Mouse (Mus musculus) embryonic facial prominence, embryonic 14.5 days (tissue): ENCODE data around the gene Capn2. TPM values are rescaled to one million over a fixed set of nuclear protein-coding genes. Genes with fewer than 3 reads are reported as not detected.
A peak's percentile ranks its signal among the peaks of the same experiment; 100 is the strongest.

ENCODE experiments used
- ATAC-seq: fragments of 200-750 bp; cut with Nextera tagmentation; 2 replicates; pipeline ENCODE4 v1.8.0; 2017; ENCODE audit warnings: low read depth, moderate number of reproducible peaks, moderate TSS enrichment
- DNase-seq: peaks from one replicate; pipeline ENCODE4 v3.0.0-alpha.2; 2015; ENCODE audit warnings: low spot score
- H3K27ac ChIP-seq: fragments of 300-500 bp; sonication (generic); replicated peaks from 2 replicates; pipeline ENCODE4 v1.5.1; 2014; ENCODE audit warnings: low read depth, mild to moderate bottlenecking, low read length, moderate library complexity
- H3K27me3 ChIP-seq: fragments of 300-500 bp; sonication (generic); replicated peaks from 2 replicates; pipeline ENCODE4 v1.6.1; 2014; ENCODE audit warnings: low read length; ENCODE audit not compliant: control insufficient read depth, insufficient read depth
- H3K36me3 ChIP-seq: fragments of 300-500 bp; sonication (generic); 2 replicates; pipeline ENCODE4 v1.6.1; 2014; ENCODE audit warnings: low read length, mixed read lengths; ENCODE audit not compliant: control insufficient read depth, insufficient read depth
- H3K4me1 ChIP-seq: fragments of 300-500 bp; sonication (generic); 2 replicates; pipeline ENCODE4 v1.6.1; 2014; ENCODE audit warnings: antibody characterized with exemption, low read length; ENCODE audit not compliant: control insufficient read depth, insufficient read depth
- H3K4me2 ChIP-seq: fragments of 300-500 bp; sonication (generic); 2 replicates; pipeline ENCODE4 v1.6.1; 2014; ENCODE audit warnings: low read depth, mild to moderate bottlenecking, low read length, moderate library complexity, mixed read lengths
- H3K4me3 ChIP-seq: fragments of 300-500 bp; sonication (generic); 2 replicates; pipeline ENCODE4 v1.5.1; 2014; ENCODE audit warnings: low read depth, mild to moderate bottlenecking, low read length
- H3K9ac ChIP-seq: fragments of 300-500 bp; sonication (generic); 2 replicates; pipeline ENCODE4 v1.6.1; 2014; ENCODE audit warnings: low read depth, mild to moderate bottlenecking, low read length, moderate library complexity, mixed read lengths
- H3K9me3 ChIP-seq: fragments of 300-500 bp; sonication (generic); 2 replicates; pipeline ENCODE4 v1.6.1; 2016; ENCODE audit warnings: low read length; ENCODE audit not compliant: control insufficient read depth
- WGBS: fragments of 180-500 bp; shearing (Covaris S2); extraction: QIAGEN DNeasy Blood & Tissue Kit; methylation state at CpG from one replicate; pipeline ENCODE4 v1.1.7; 2014; 5-methylcytosine and 5-hydroxymethylcytosine counted together
- polyA plus RNA-seq: library from polyadenylated mRNA; unstranded; fragments of >200 nt; fragmentation: Nextera tagmentation; extraction: Ambion mirVana; gene quantifications from 2 replicates; pipeline ENCODE4 v1.2.1, GENCODE M21; 2014

Capn2 gene
- polyA plus RNA-seq, 1 experiment from 2014 or later = 115 TPM

- no peak overlapping the region for H3K4me2 ChIP-seq
- H3K9me3 ChIP-seq = no peaks in the 10 kb centered on the region
Measured at GRCm38 (mm10) chr1:182533583-182533982, 16.2 kb upstream of the Capn2 start.

GRCm38 (mm10) chr1:182527921-182528858 is 10.8 kb upstream of the Capn2 start:
- H3K4me2 ChIP-seq = peak overlapping the region; percentile 20
- no peak overlapping the region for H3K27ac ChIP-seq
- 8% methylated on average over 19 of the region's 19 CpGs for WGBS
- peak; percentile 72; the same call in 1 of the 2 replicates for ATAC-seq
- H3K9ac ChIP-seq = peak overlapping the region; percentile 12
- H3K36me3 ChIP-seq = no peaks in the 10 kb centered on the region
- DNase-seq = peak; percentile 65
- no peaks in the 10 kb centered on the region for H3K9me3 ChIP-seq
- H3K27me3 ChIP-seq = peaks cover 11% of the 10 kb centered on the region; the same call in 1 of the 2 replicates
- peaks cover 12% of the 10 kb centered on the region for H3K4me1 ChIP-seq
- H3K4me3 ChIP-seq = no peak overlapping the region

More at GRCm38 (mm10) chr1:182533583-182533982, 16.2 kb upstream of the Capn2 start:
- no peak for ATAC-seq
- Histone ChIP-seq H3K4me3 (no peak overlapping the region), H3K36me3 (no peaks in the 10 kb centered on the region), H3K27ac (no peak overlapping the region), H3K9ac (no peak overlapping the region), H3K27me3 (0 out of 2 replicates have a peak, but pooled peaks cover 1% of the 10 kb centered on the region), H3K4me1 (no peaks in the 10 kb centered on the region)
- 60% methylated on average over 3 of the region's 3 CpGs for WGBS
- no peak for DNase-seq

GRCm38 (mm10) chr1:182527261-182527766 is 9.9 kb upstream of the Capn2 start:
- 52% methylated on average over 13 of the region's 13 CpGs for WGBS
- peaks cover 11% of the 10 kb centered on the region; the same call in 1 of the 2 replicates for H3K27me3 ChIP-seq
- H3K27ac ChIP-seq = no peak overlapping the region
- H3K4me2 ChIP-seq = peak overlapping the region; percentile 20
- DNase-seq = no peak
- peaks cover 12% of the 10 kb centered on the region for H3K4me1 ChIP-seq
- no peaks in the 10 kb centered on the region for H3K36me3 ChIP-seq
- no peak for ATAC-seq
- H3K4me3 ChIP-seq = no peak overlapping the region
- peak overlapping the region; percentile 12; the same call in 1 of the 2 replicates for H3K9ac ChIP-seq
- H3K9me3 ChIP-seq = no peaks in the 10 kb centered on the region

- H3K9ac ChIP-seq = no peak overlapping the region
- DNase-seq = no peak
- no peak for ATAC-seq
- H3K4me3 ChIP-seq = no peak overlapping the region
- H3K4me2 ChIP-seq = no peak overlapping the region
- H3K9me3 ChIP-seq = no peaks in the 10 kb centered on the region
- H3K27ac ChIP-seq = no peak overlapping the region
- whole genome bisulfite sequencing = 94% methylated on average over 3 of the region's 3 CpGs
- H3K36me3 ChIP-seq = no peaks in the 10 kb centered on the region
- peaks cover 23% of the 10 kb centered on the region for H3K4me1 ChIP-seq
- peaks cover 11% of the 10 kb centered on the region; the same call in 1 of the 2 replicates for H3K27me3 ChIP-seq
Measured at GRCm38 (mm10) chr1:182525601-182526000, 8.2 kb upstream of the Capn2 start.

GRCm38 (mm10) chr1:182523692-182524091 is 6.3 kb upstream of the Capn2 start:
- DNase-seq (no peak), ATAC-seq (no peak)
- Histone ChIP-seq H3K36me3 (no peaks in the 10 kb centered on the region), H3K27ac (no peak overlapping the region), H3K4me1 (peaks cover 38% of the 10 kb centered on the region), H3K9me3 (no peaks in the 10 kb centered on the region), H3K9ac (no peak overlapping the region), H3K4me3 (no peak overlapping the region), H3K27me3 (peaks cover 11% of the 10 kb centered on the region; the same call in 1 of the 2 replicates), H3K4me2 (no peak overlapping the region)
- 82% methylated on average over 3 of the region's 3 CpGs for WGBS

- ATAC-seq (no peak), DNase-seq (no peak)
- H3K4me2 ChIP-seq = no peak overlapping the region
- H3K4me1 ChIP-seq = peaks cover 38% of the 10 kb centered on the region
- peaks cover 6% of the 10 kb centered on the region; the same call in 1 of the 2 replicates for H3K27me3 ChIP-seq
- no peak overlapping the region for H3K4me3 ChIP-seq
- WGBS = 67% methylated on average over 5 of the region's 5 CpGs
- H3K27ac ChIP-seq = no peak overlapping the region
- H3K36me3 ChIP-seq = no peaks in the 10 kb centered on the region
- no peak overlapping the region for H3K9ac ChIP-seq
- H3K9me3 ChIP-seq = no peaks in the 10 kb centered on the region
Measured at GRCm38 (mm10) chr1:182522961-182523360, 5.6 kb upstream of the Capn2 start.

- no peak for ATAC-seq
Measured at GRCm38 (mm10) chr1:182520938-182521500, 3.6 kb upstream of the Capn2 start.

GRCm38 (mm10) chr1:182520091-182520937 is 2.9 kb upstream of the Capn2 start:
- peak; percentile 97 for DNase-seq
- no peak overlapping the region for H3K9ac ChIP-seq
- no peaks in the 10 kb centered on the region for H3K27me3 ChIP-seq
- peak; percentile 86 for ATAC-seq
- peak overlapping the region; percentile 18 for H3K4me3 ChIP-seq
- peak overlapping the region; percentile 50 for H3K4me2 ChIP-seq
- peak overlapping the region; percentile 91 for H3K27ac ChIP-seq
- 4% methylated on average over 14 of the region's 14 CpGs for WGBS
- H3K36me3 ChIP-seq = peaks cover 1% of the 10 kb centered on the region; the same call in 1 of the 2 replicates
- peaks cover 43% of the 10 kb centered on the region for H3K4me1 ChIP-seq
- H3K9me3 ChIP-seq = no peaks in the 10 kb centered on the region

More at GRCm38 (mm10) chr1:182520938-182521500, 3.6 kb upstream of the Capn2 start:
- whole genome bisulfite sequencing = 55% methylated on average over 8 of the region's 8 CpGs
- no peak overlapping the region for H3K4me3 ChIP-seq
- H3K9ac ChIP-seq = no peak overlapping the region
- H3K36me3 ChIP-seq = no peaks in the 10 kb centered on the region
- no peak for DNase-seq
- H3K27me3 ChIP-seq = no peaks in the 10 kb centered on the region
- H3K4me2 ChIP-seq = no peak overlapping the region
- peak overlapping the region; percentile 91 for H3K27ac ChIP-seq
- no peaks in the 10 kb centered on the region for H3K9me3 ChIP-seq
- peaks cover 36% of the 10 kb centered on the region for H3K4me1 ChIP-seq
